Mouse (Mus musculus) MEL (cell line): ENCODE results near the gene Kif3b.
A peak's percentile ranks its signal among the peaks of the same experiment; 100 is the strongest.

Source experiments
- CHD1 ChIP-seq: IDR thresholded peaks from 2 replicates; pipeline ENCODE4 v1.6.1; 2012; ENCODE audit warnings: low read depth, mild to moderate bottlenecking, inconsistent platforms, low read length, improper control_type of control experiment
- CTCF ChIP-seq, 3 experiments: IDR thresholded peaks in 2 of 3; conservative IDR thresholded peaks in 1 of 3; 2 replicates each; pipeline ENCODE4 v1.5.1; 2011 to 2012; ENCODE audit warnings: low read length in 3 of 3, low read depth in 2 of 3, mild to moderate bottlenecking in 2 of 3, improper control_type of control experiment in 1 of 3, inconsistent platforms in 1 of 3, mixed read lengths in 1 of 3, moderate library complexity in 1 of 3; ENCODE audit not compliant: control insufficient read depth in 1 of 3, insufficient read depth in 1 of 3, poor library complexity in 1 of 3, severe bottlenecking in 1 of 3
- ELF1 ChIP-seq: IDR thresholded peaks from 2 replicates; pipeline ENCODE4 v1.6.1; 2014; ENCODE audit warnings: low read depth, mild to moderate bottlenecking, inconsistent platforms, low read length, improper control_type of control experiment, moderate library complexity
- EP300 ChIP-seq, 2 experiments: IDR thresholded peaks; 2 replicates each; pipeline ENCODE4 v1.6.1; 2011; ENCODE audit warnings: improper control_type of control experiment in 2 of 2, low read length in 2 of 2, low read depth in 1 of 2, mild to moderate bottlenecking in 1 of 2
- GATA1 ChIP-seq: IDR thresholded peaks from 2 replicates; pipeline ENCODE4 v1.6.1; 2011; ENCODE audit warnings: low read depth, low read length, improper control_type of control experiment
- JUND ChIP-seq: IDR thresholded peaks from 2 replicates; pipeline ENCODE4 v1.6.1; 2011; ENCODE audit warnings: low read depth, mild to moderate bottlenecking, improper control_type of control experiment, low read length
- MAX ChIP-seq: IDR thresholded peaks from 2 replicates; pipeline ENCODE4 v1.6.1; 2011; ENCODE audit warnings: low read length, improper control_type of control experiment
- MXI1 ChIP-seq: IDR thresholded peaks from 2 replicates; pipeline ENCODE4 v1.6.1; 2011; ENCODE audit warnings: mild to moderate bottlenecking, low read depth, low read length, improper control_type of control experiment
- POLR2A ChIP-seq, 2 experiments: IDR thresholded peaks; 2 replicates each; pipeline ENCODE4 v1.6.1; 2011 to 2012; ENCODE audit warnings: low read length in 2 of 2, mild to moderate bottlenecking in 2 of 2, control low read depth in 1 of 2, improper control_type of control experiment in 1 of 2, low read depth in 1 of 2, moderate library complexity in 1 of 2; ENCODE audit not compliant: control insufficient read depth in 1 of 2, insufficient read depth in 1 of 2, poor library complexity in 1 of 2
- POLR2AphosphoS5 ChIP-seq: IDR thresholded peaks from 2 replicates; pipeline ENCODE4 v1.6.1; 2012; ENCODE audit warnings: low read depth, borderline replicate concordance, mild to moderate bottlenecking, inconsistent platforms, low read length, moderate library complexity, mixed read lengths
- TAL1 ChIP-seq: IDR thresholded peaks from 2 replicates; pipeline ENCODE4 v1.6.1; 2012; ENCODE audit warnings: mild to moderate bottlenecking, inconsistent platforms, low read length, moderate library complexity, mixed read lengths
- UBTF ChIP-seq: IDR thresholded peaks from 2 replicates; pipeline ENCODE4 v1.6.1; 2012; ENCODE audit warnings: low read depth, mild to moderate bottlenecking, inconsistent platforms, low read length, improper control_type of control experiment, moderate library complexity, borderline replicate concordance; ENCODE audit not compliant: insufficient read depth

DNA sequence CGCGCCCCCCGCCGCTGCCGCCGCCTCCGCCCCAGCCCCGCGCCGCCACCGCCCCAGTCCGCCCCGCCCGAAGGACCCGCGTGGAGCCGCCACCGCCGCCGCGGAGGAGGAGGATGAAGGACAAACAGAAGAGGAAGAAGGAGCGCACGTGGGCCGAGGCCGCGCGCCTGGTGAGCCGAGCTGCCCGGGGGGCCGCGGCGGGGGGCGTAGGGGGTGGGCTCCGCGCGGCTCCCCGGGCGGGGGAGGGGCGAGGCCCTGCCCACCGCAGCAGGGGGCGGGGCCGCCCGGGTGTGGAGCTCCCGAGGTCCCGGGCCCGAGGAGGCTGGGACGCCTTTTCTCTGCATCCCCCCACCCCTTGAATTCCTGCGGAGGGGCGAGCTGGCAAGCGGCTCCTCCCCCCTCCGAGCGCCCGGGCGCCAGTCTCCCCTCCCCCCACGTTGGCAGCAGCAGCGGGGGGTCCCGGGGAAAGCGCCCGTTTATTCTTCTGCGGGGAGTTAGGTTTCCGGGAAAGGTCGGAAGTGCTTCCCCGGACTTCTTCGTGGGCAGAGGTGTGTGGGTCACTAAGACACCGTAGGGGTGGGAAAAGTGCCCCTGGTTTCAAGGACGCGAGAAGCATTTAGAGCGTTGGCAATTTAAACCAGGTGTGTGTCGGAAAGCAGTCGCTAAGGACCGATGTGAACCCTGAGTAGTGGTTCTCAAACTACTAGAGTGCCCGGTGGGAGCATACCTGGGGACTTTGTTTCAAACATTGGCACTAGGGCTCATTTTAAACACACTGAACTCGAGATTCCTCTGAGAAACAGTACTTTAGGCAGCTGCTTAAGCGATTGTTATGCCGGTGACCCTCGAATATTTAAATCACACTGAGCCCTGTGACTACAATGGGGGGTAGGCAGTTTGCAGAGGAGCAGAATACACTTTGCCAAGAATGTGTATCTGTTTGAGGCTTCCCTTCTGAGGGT, 55.3 kb downstream of the Kif3b start:
- no peak for TF ChIP-seq CTCF (IDR thresholded peaks at IDR 0.05 in 2 of 3, conservative IDR thresholded peaks at IDR 0.05 in 1 of 3; ENCODE audit: control insufficient read depth in 1 of 3, insufficient read depth in 1 of 3, low read depth in 2 of 3, low read length in 3 of 3, poor library complexity in 1 of 3, severe bottlenecking in 1 of 3)
- TF ChIP-seq JUND: no peak
- TF ChIP-seq POLR2AphosphoS5: no peak
- 0 out of 2 replicates have a peak, but pooled peaks have one; percentile 28 for TF ChIP-seq CHD1
- 0 out of 4 replicates have a peak, but pooled peaks of 1 of the 2 experiments have one; percentile 6 for TF ChIP-seq POLR2A (IDR thresholded peaks at IDR 0.05; ENCODE audit: control insufficient read depth in 1 of 2, insufficient read depth in 1 of 2, low read depth in 1 of 2, low read length in 2 of 2, poor library complexity in 1 of 2)
- peak; percentile 29; the same call in 1 of the 2 replicates for TF ChIP-seq MXI1
- TF ChIP-seq GATA1: no peak
- no peak for TF ChIP-seq ELF1
- no peak; a peak in 1 of 4 replicates for TF ChIP-seq EP300 (IDR thresholded peaks at IDR 0.05; ENCODE audit: low read depth in 1 of 2, low read length in 2 of 2)
- TF ChIP-seq TAL1: no peak
- 0 out of 2 replicates have a peak, but pooled peaks have one; percentile 7 for TF ChIP-seq MAX
- TF ChIP-seq UBTF: no peak
